Mouse (Mus musculus) testis, adult 10 weeks (tissue): ENCODE data around the gene Foxa2. TPM values are rescaled to one million over a fixed set of nuclear protein-coding genes. Genes with fewer than 3 reads are reported as not detected.

Experiments used
- polyA plus RNA-seq: library from polyadenylated mRNA; stranded (reverse); fragments of 350-450 nt; fragmentation: Illumina TruSeq; extraction: RNeasy Lipid Tissue Mini Kit (QIAGEN cat#74804); gene quantifications from one replicate; pipeline ENCODE4 v1.2.3, GENCODE M21; 2014; ENCODE audit warnings: low read depth, low replicate concordance

Gene Foxa2
- not detected for polyA plus RNA-seq

DNA sequence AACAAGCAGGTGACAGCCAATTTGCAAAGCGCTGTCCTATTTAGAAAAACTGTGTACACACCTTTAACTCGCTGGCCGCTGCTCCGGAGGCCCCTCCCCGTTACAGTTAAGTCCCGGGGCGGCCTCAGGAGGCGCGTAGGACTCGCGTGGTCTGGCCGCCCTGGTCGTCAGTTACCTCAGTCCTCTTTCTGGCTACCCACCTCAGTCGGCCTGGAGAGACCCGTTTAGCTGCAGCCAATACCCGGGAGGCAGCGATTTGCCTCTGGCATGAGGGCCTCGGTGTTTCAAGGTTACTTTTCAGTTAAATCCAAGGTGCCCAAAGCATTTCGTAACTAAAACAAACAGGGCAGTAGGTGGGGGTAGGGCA, at the start of gene Foxa2:
Gene Foxa2, minus strand, starts transcription at position 171 of the 367 bp plus-strand sequence.

